Mouse (Mus musculus) liver, adult 2 months (tissue): Measurements from ENCODE around the gene Crebzf.
A peak's percentile ranks its signal among the peaks of the same experiment; 100 is the strongest.

Experiments
- CTCF ChIP-seq: fragments of 200-500 bp; IDR thresholded peaks from 2 replicates; pipeline ENCODE4 v1.5.1; 2011; ENCODE audit warnings: low read depth, low read length, control low read depth
- POLR2A ChIP-seq: fragments of 200-500 bp; IDR thresholded peaks from 2 replicates; pipeline ENCODE4 v1.6.1; 2011; ENCODE audit warnings: low read length, control low read depth; ENCODE audit not compliant: insufficient read depth; ENCODE audit errors: extremely low read depth

- no peak for TF ChIP-seq CTCF
- TF ChIP-seq POLR2A = peak; percentile 83
Observed at GRCm38 (mm10) chr7:90442518-90443080, at the start of gene Crebzf.
